Mouse (Mus musculus): ENCODE measurements around the gene Manbal. TPM values are rescaled to one million over a fixed set of nuclear protein-coding genes. Genes with fewer than 3 reads are reported as not detected.
A peak's percentile ranks its signal among the peaks of the same experiment; 100 is the strongest.

The Manbal gene
- polyA plus RNA-seq, 1 experiment from 2014 or later, result 78.4 TPM

- no peak for TF ChIP-seq CTCF (IDR thresholded peaks at IDR 0.05; ENCODE audit: low read depth)
- H3K4me1 ChIP-seq (replicated peaks; ENCODE audit: insufficient read depth, low read length), result peaks cover 11% of the 10 kb centered on the region; the same call in 1 of the 2 replicates
- H3K9ac ChIP-seq (ENCODE audit: low read depth, low read length), result no peak overlapping the region
- WGBS, result 60% methylated on average over 6 of the region's 6 CpGs
- H3K4me2 ChIP-seq (ENCODE audit: low read length), result no peak overlapping the region
- no peaks in the 10 kb centered on the region for H3K9me3 ChIP-seq (replicated peaks; ENCODE audit: low read length)
- no peak overlapping the region for H3K4me3 ChIP-seq (replicated peaks; ENCODE audit: low read depth, low read length)
- no peak for DNase-seq (ENCODE audit: low spot score)
- no peak overlapping the region for H3K27ac ChIP-seq
- no peaks in the 10 kb centered on the region for H3K36me3 ChIP-seq (ENCODE audit: insufficient read depth, low read length)
- ATAC-seq (replicated peaks; ENCODE audit: low FRiP score, low read depth), result no peak
- no peaks in the 10 kb centered on the region for H3K27me3 ChIP-seq (ENCODE audit: insufficient read depth, low read length)
Observed at GRCm38 (mm10) chr2:157417229-157417628, 49.8 kb downstream of the Manbal start.

DNA sequence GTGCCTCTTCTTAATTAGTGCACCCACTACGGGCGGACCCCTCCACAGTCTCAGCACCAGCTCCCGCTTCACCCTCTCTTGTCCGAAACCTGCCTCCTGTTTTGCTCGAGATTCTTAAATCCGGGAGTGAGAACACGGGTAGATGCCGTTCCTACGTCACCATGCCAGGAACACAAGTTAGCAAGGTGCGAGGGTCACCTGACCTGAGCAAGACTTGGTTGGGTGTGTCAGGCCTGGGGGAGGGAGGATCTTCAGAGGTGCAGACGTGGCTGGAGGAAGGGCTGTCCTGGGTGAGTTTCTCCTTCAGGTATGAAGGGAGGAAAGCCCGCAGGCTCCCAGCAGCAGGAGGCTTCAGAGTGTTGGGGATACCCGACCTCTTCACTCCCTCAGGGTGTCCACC lies 50.8 kb downstream of the Manbal start, which contains the start of gene Src:
Gene Src, plus strand, starts transcription at position 239 of the 400 bp plus-strand sequence.
- ATAC-seq (replicated peaks; ENCODE audit: low FRiP score, low read depth), result no peak
- WGBS, result 29% methylated on average over 13 of the region's 13 CpGs

DNA sequence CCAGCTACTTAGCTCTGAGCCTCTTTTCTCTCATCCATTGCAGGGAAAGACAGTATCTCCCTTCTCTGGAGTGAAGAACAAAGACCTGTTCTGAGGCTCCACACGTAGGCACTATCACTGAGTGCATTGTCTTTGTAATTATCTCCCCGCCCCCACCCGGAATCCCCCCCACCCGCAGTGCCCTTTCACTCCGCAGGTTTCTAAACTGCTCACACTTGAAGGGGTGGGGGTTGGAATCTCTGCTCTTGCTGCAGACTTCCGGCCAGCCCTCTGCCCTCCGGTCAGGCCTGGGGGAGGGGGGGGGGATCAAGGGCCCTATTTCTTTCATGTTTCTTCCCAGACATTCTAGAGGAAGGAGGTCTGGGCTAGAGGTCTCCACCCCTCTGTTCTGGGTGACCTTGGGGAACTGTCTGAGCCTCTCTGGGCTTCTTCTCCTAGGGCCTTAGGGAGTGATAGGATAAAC lies 51.2 kb downstream of the Manbal start:
- H3K4me3 ChIP-seq (replicated peaks; ENCODE audit: low read depth, low read length), result no peak overlapping the region
- H3K27ac ChIP-seq, result no peak overlapping the region
- no peak for DNase-seq (ENCODE audit: low spot score)
- H3K9me3 ChIP-seq (replicated peaks; ENCODE audit: low read length), result no peaks in the 10 kb centered on the region
- ATAC-seq (replicated peaks; ENCODE audit: low FRiP score, low read depth), result peak; percentile 12; the same call in 1 of the 2 replicates
- H3K9ac ChIP-seq (ENCODE audit: low read depth, low read length), result no peak overlapping the region
- 3% methylated on average over 7 of the region's 7 CpGs for WGBS
- H3K4me1 ChIP-seq (replicated peaks; ENCODE audit: insufficient read depth, low read length), result peaks cover 22% of the 10 kb centered on the region
- no peak overlapping the region for H3K4me2 ChIP-seq (ENCODE audit: low read length)
- no peaks in the 10 kb centered on the region for H3K36me3 ChIP-seq (ENCODE audit: insufficient read depth, low read length)
- no peak for TF ChIP-seq CTCF (IDR thresholded peaks at IDR 0.05; ENCODE audit: low read depth)
- no peaks in the 10 kb centered on the region for H3K27me3 ChIP-seq (ENCODE audit: insufficient read depth, low read length)

More for the DNA sequence above, 50.8 kb downstream of the Manbal start, which contains the start of gene Src:
- Histone ChIP-seq H3K36me3 (ENCODE audit: insufficient read depth, low read length) (no peaks in the 10 kb centered on the region), H3K27me3 (ENCODE audit: insufficient read depth, low read length) (no peaks in the 10 kb centered on the region), H3K4me2 (ENCODE audit: low read length) (no peak within 1 kb of the TSS), H3K4me1 (replicated peaks; ENCODE audit: insufficient read depth, low read length) (peaks cover 18% of the 10 kb centered on the region), H3K27ac (no peak within 1 kb of the TSS), H3K4me3 (replicated peaks; ENCODE audit: low read depth, low read length) (no peak within 1 kb of the TSS), H3K9me3 (replicated peaks; ENCODE audit: low read length) (no peaks in the 10 kb centered on the region), H3K9ac (ENCODE audit: low read depth, low read length) (no peak within 1 kb of the TSS)
- no peak for TF ChIP-seq CTCF (IDR thresholded peaks at IDR 0.05; ENCODE audit: low read depth)
- DNase-seq (ENCODE audit: low spot score), result no peak

GRCm38 (mm10) chr2:157419506-157419905 lies 52.1 kb downstream of the Manbal start:
- Histone ChIP-seq H3K27ac (no peak overlapping the region), H3K4me3 (replicated peaks; ENCODE audit: low read depth, low read length) (no peak overlapping the region), H3K4me1 (replicated peaks; ENCODE audit: insufficient read depth, low read length) (peaks cover 23% of the 10 kb centered on the region), H3K27me3 (ENCODE audit: insufficient read depth, low read length) (no peaks in the 10 kb centered on the region), H3K36me3 (ENCODE audit: insufficient read depth, low read length) (no peaks in the 10 kb centered on the region), H3K9me3 (replicated peaks; ENCODE audit: low read length) (no peaks in the 10 kb centered on the region), H3K9ac (ENCODE audit: low read depth, low read length) (no peak overlapping the region), H3K4me2 (ENCODE audit: low read length) (no peak overlapping the region)
- no peak for DNase-seq (ENCODE audit: low spot score)
- TF ChIP-seq CTCF (IDR thresholded peaks at IDR 0.05; ENCODE audit: low read depth), result no peak
- ATAC-seq (replicated peaks; ENCODE audit: low FRiP score, low read depth), result no peak

- H3K36me3 ChIP-seq (ENCODE audit: insufficient read depth, low read length), result no peaks in the 10 kb centered on the region
- H3K9me3 ChIP-seq (replicated peaks; ENCODE audit: low read length), result no peaks in the 10 kb centered on the region
- H3K9ac ChIP-seq (ENCODE audit: low read depth, low read length), result no peak overlapping the region
- 85% methylated on average over 4 of the region's 4 CpGs for WGBS
- no peak overlapping the region for H3K27ac ChIP-seq
- DNase-seq (ENCODE audit: low spot score), result no peak
- TF ChIP-seq CTCF (IDR thresholded peaks at IDR 0.05; ENCODE audit: low read depth), result no peak
- no peaks in the 10 kb centered on the region for H3K27me3 ChIP-seq (ENCODE audit: insufficient read depth, low read length)
- no peak for ATAC-seq (replicated peaks; ENCODE audit: low FRiP score, low read depth)
- no peak overlapping the region for H3K4me2 ChIP-seq (ENCODE audit: low read length)
- H3K4me3 ChIP-seq (replicated peaks; ENCODE audit: low read depth, low read length), result no peak overlapping the region
- H3K4me1 ChIP-seq (replicated peaks; ENCODE audit: insufficient read depth, low read length), result peaks cover 27% of the 10 kb centered on the region
Observed at GRCm38 (mm10) chr2:157420404-157420803, 53.0 kb downstream of the Manbal start.

DNA sequence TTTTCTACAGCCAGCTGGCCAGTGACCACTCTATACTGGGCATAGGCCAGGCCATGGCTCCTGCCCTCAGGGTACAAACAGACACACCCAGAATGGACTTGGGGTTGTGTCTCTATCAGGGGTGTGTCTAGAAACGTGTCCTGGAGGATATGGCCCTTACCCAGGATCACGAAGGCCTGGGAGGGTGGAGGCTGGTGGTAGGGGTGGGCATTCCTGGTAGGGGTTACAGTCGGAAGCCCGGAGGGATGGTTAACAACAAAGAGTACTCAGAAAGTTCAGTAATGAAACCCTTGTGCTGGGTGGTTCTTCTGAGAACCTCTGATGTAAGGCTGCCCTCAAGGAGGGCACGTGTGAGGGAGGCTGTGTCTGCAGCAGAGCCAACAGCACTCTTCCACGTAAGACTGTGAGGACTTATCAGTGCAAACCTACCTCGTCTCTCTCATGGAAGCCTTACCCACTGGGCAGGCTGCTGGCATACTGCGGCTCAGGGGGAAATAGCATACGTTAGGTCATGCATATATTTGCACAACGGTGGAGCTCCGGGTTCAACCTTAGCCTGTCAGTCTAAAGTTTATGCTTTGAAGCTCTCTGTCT lies 54.8 kb downstream of the Manbal start:
- H3K9me3 ChIP-seq (replicated peaks; ENCODE audit: low read length), result no peaks in the 10 kb centered on the region
- H3K4me1 ChIP-seq (replicated peaks; ENCODE audit: insufficient read depth, low read length), result peaks cover 27% of the 10 kb centered on the region
- H3K36me3 ChIP-seq (ENCODE audit: insufficient read depth, low read length), result no peaks in the 10 kb centered on the region
- WGBS, result 56% methylated on average over 11 of the region's 11 CpGs
- peak overlapping the region; percentile 97 for H3K27ac ChIP-seq
- H3K9ac ChIP-seq (ENCODE audit: low read depth, low read length), result no peak overlapping the region
- no peak; the same call in 1 of the 2 replicates for ATAC-seq (replicated peaks; ENCODE audit: low FRiP score, low read depth)
- TF ChIP-seq CTCF (IDR thresholded peaks at IDR 0.05; ENCODE audit: low read depth), result no peak
- no peaks in the 10 kb centered on the region for H3K27me3 ChIP-seq (ENCODE audit: insufficient read depth, low read length)
- no peak for DNase-seq (ENCODE audit: low spot score)
- no peak overlapping the region for H3K4me2 ChIP-seq (ENCODE audit: low read length)
- no peak overlapping the region for H3K4me3 ChIP-seq (replicated peaks; ENCODE audit: low read depth, low read length)

Measured in kidney, postnatal 0 days (tissue).